Mouse (Mus musculus) heart, adult 2 months (tissue): ENCODE measurements at regions not wholly inside any gene's neighbourhood (a gene's known extent, or its start where the extent isn't known, plus 50 kb on each side); places are given as distances from the start of the nearest gene placed in this dataset.

Experiments used
- DNase-seq, 2 experiments: peaks; one replicate each; pipeline ENCODE4 v3.0.0; 2021
- H3K27ac ChIP-seq: fragments of 200-600 bp; 2 replicates; pipeline ENCODE4 v1.8.1; 2022
- H3K27me3 ChIP-seq: fragments of 200-500 bp; 2 replicates; pipeline ENCODE4 v1.6.1; 2012; ENCODE audit warnings: mild to moderate bottlenecking, low read length, inconsistent platforms, mixed read lengths; ENCODE audit not compliant: control insufficient read depth, insufficient read depth
- H3K36me3 ChIP-seq: fragments of 200-500 bp; 2 replicates; pipeline ENCODE4 v1.6.1; 2012; ENCODE audit warnings: low read length, inconsistent platforms; ENCODE audit not compliant: control insufficient read depth, insufficient read depth
- H3K4me1 ChIP-seq: fragments of 200-500 bp; 2 replicates; pipeline ENCODE4 v1.6.1; 2011; ENCODE audit warnings: low read length; ENCODE audit not compliant: control insufficient read depth, insufficient read depth
- H3K4me3 ChIP-seq: fragments of 200-600 bp; 2 replicates; pipeline ENCODE4 v1.8.1; 2022
- H3K79me2 ChIP-seq: fragments of 200-500 bp; replicated peaks from 2 replicates; pipeline ENCODE4 v1.6.1; 2012; ENCODE audit warnings: mild to moderate bottlenecking, inconsistent platforms, low read length, moderate library complexity, mixed read lengths; ENCODE audit not compliant: control insufficient read depth, insufficient read depth
- H3K9ac ChIP-seq: fragments of 200-500 bp; 2 replicates; pipeline ENCODE4 v1.6.1; 2012; ENCODE audit warnings: low read depth, mild to moderate bottlenecking, control low read depth, inconsistent platforms, low read length, mixed read lengths
- CTCF ChIP-seq: fragments of 200-600 bp; IDR thresholded peaks from 2 replicates; pipeline ENCODE4 v1.8.1; 2022; ENCODE audit warnings: antibody characterized with exemption, mild to moderate bottlenecking, moderate library complexity
- EP300 ChIP-seq: fragments of 200-500 bp; IDR thresholded peaks from 2 replicates; pipeline ENCODE4 v1.6.1; 2011; ENCODE audit warnings: low read depth, low read length, control low read depth; ENCODE audit not compliant: insufficient read depth
- POLR2A ChIP-seq: fragments of 200-500 bp; IDR thresholded peaks from 2 replicates; pipeline ENCODE4 v1.6.1; 2011; ENCODE audit warnings: mild to moderate bottlenecking, low read depth, low read length, control low read depth; ENCODE audit not compliant: insufficient read depth
- WGBS: fragments of 180-500 bp; shearing (Covaris S2); methylation state at CpG from one replicate; pipeline ENCODE4 v1.1.7; 2018; 5-methylcytosine and 5-hydroxymethylcytosine counted together
- intact Hi-C: fragments of 180-260 bp; cut with DNase I; formaldehyde crosslinking; loops from one replicate; pipeline ENCODE4 v1.15.1; 2025

GRCm38 (mm10) chr9:89496729-89497398 lies 126.1 kb downstream of the Minar1 start:
- H3K4me3 ChIP-seq, result no peak overlapping the region
- no peaks in the 10 kb centered on the region for H3K27me3 ChIP-seq
- no peak for DNase-seq
- H3K4me1 ChIP-seq, result no peaks in the 10 kb centered on the region
- WGBS, result 63% methylated on average over 14 of the region's 14 CpGs
- no peaks in the 10 kb centered on the region for H3K79me2 ChIP-seq
- no peak overlapping the region for H3K9ac ChIP-seq
- no peak overlapping the region for H3K27ac ChIP-seq
- intact Hi-C loops, result no loop called here
- TF ChIP-seq CTCF (no peak), POLR2A (no peak), EP300 (no peak)
- no peaks in the 10 kb centered on the region for H3K36me3 ChIP-seq

- Histone ChIP-seq H3K79me2 (no peaks in the 10 kb centered on the region), H3K27me3 (no peaks in the 10 kb centered on the region), H3K36me3 (no peaks in the 10 kb centered on the region), H3K27ac (no peak overlapping the region), H3K4me1 (no peaks in the 10 kb centered on the region), H3K9ac (no peak overlapping the region), H3K4me3 (no peak overlapping the region)
- WGBS, result 73% methylated on average over 4 of the region's 4 CpGs
- TF ChIP-seq CTCF (no peak), POLR2A (no peak), EP300 (no peak)
- intact Hi-C loops, result no loop called here
- no peak for DNase-seq
Measured at GRCm38 (mm10) chr9:89487601-89488000, 135.3 kb downstream of the Minar1 start.

GRCm38 (mm10) chr9:89479406-89479805 lies 143.5 kb downstream of the Minar1 start:
- no peaks in the 10 kb centered on the region for H3K27me3 ChIP-seq
- H3K36me3 ChIP-seq, result no peaks in the 10 kb centered on the region
- no peak overlapping the region for H3K27ac ChIP-seq
- 62% methylated on average over 3 of the region's 3 CpGs for WGBS
- DNase-seq, result no peak
- H3K4me1 ChIP-seq, result no peaks in the 10 kb centered on the region
- H3K9ac ChIP-seq, result no peak overlapping the region
- TF ChIP-seq POLR2A, result no peak
- no peak for TF ChIP-seq CTCF
- no peak for TF ChIP-seq EP300
- intact Hi-C loops, result no loop called here
- no peak overlapping the region for H3K4me3 ChIP-seq
- H3K79me2 ChIP-seq, result no peaks in the 10 kb centered on the region

GRCm38 (mm10) chr9:89461190-89461589 lies 161.7 kb downstream of the Minar1 start:
- intact Hi-C loops, result no loop called here
- no peaks in the 10 kb centered on the region for H3K27me3 ChIP-seq
- H3K79me2 ChIP-seq, result no peaks in the 10 kb centered on the region
- H3K36me3 ChIP-seq, result no peaks in the 10 kb centered on the region
- no peak overlapping the region for H3K4me3 ChIP-seq
- TF ChIP-seq POLR2A, result no peak
- peak; percentile 71 for TF ChIP-seq CTCF
- no peak for TF ChIP-seq EP300
- H3K27ac ChIP-seq, result no peak overlapping the region
- 40% methylated on average over 5 of the region's 5 CpGs for WGBS
- H3K9ac ChIP-seq, result no peak overlapping the region
- no peak for DNase-seq
- no peaks in the 10 kb centered on the region for H3K4me1 ChIP-seq

- WGBS, result 67% methylated on average over 3 of the region's 3 CpGs
- DNase-seq, result no peak
- Histone ChIP-seq H3K4me1 (no peaks in the 10 kb centered on the region), H3K79me2 (no peaks in the 10 kb centered on the region), H3K27me3 (no peaks in the 10 kb centered on the region), H3K27ac (no peak overlapping the region), H3K4me3 (no peak overlapping the region), H3K9ac (no peak overlapping the region), H3K36me3 (no peaks in the 10 kb centered on the region)
- TF ChIP-seq CTCF, result no peak
- no peak for TF ChIP-seq POLR2A
- TF ChIP-seq EP300, result no peak
- intact Hi-C loops, result no loop called here
Measured at GRCm38 (mm10) chr9:89456666-89457065, 166.3 kb downstream of the Minar1 start.

GRCm38 (mm10) chr9:89449656-89450055 lies 173.3 kb downstream of the Minar1 start:
- H3K79me2 ChIP-seq, result no peaks in the 10 kb centered on the region
- no peaks in the 10 kb centered on the region for H3K4me1 ChIP-seq
- H3K27ac ChIP-seq, result no peak overlapping the region
- H3K27me3 ChIP-seq, result no peaks in the 10 kb centered on the region
- no peak for DNase-seq
- intact Hi-C loops, result no loop called here
- H3K4me3 ChIP-seq, result no peak overlapping the region
- WGBS, result 80% methylated on average over 6 of the region's 6 CpGs
- H3K9ac ChIP-seq, result no peak overlapping the region
- TF ChIP-seq POLR2A (no peak), CTCF (no peak), EP300 (no peak)
- H3K36me3 ChIP-seq, result no peaks in the 10 kb centered on the region
